Mouse (Mus musculus): ENCODE measurements around the gene Pgm2. TPM values are rescaled to one million over a fixed set of nuclear protein-coding genes. Genes with fewer than 3 reads are reported as not detected.

Gene Pgm2
- total RNA-seq (2021), result 10 to 100 TPM in 1 of 2 experiments, 1 to 10 TPM in 1; 8.3 to 10.0 TPM

DNA sequence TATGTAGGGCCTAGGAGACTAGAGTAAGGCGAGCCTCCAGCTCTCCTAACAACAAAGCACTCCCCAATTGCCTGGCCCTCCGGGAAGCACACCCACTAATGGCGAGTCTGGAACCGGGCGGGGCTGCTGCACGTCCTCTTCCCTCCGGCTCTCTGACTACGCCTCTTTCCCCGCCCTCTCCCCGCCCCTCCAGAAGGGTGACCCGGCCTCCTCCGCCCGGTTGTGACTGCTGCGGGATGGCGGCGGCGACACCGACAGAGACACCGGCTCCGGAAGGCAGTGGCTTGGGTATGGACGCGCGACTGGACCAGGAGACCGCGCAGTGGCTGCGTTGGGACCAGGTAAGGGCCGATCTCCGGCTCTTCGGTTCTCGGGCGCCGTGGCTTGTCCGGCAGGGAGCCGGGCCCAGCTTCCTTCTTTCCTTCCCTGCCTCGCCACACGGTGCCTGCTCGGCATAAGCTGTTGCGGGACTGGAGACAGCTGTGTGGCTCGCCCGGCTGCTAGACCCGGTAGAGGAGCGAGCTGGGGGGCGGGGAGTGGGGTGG is at the start of gene Pgm2:
Gene Pgm2, plus strand, starts transcription at position 203 of the 545 bp plus-strand sequence.
- peak; percentile 78 to 79 for DNase-seq

- peak; percentile 24 to 25 for DNase-seq
Observed at GRCm38 (mm10) chr5:64043694-64044453, 48.9 kb upstream of the Pgm2 start.

DNA sequence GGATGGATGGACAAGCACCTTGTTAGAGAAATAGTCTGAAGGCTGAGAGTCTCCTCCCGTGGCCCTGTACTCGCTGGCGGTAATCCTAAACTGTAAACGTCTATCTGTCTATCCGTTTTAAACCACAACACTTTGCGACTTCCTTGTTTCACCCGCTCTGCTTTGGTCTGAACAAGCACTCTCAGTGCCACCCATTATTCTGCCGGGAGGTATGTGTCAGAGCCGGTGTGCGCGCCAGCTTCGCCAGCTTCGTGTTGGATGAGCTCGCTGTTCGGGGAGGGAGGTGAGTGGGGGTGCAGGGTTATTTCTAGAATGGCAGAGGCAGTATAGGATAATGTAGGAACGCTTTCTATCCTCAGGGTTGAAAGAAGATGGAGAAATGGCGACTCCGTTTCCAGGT is 48.0 kb upstream of the Pgm2 start:
- DNase-seq, result peak in 1 of 2 experiments; percentile 18

- no peak for DNase-seq
Observed at GRCm38 (mm10) chr5:64045502-64045901, 47.2 kb upstream of the Pgm2 start.

DNA sequence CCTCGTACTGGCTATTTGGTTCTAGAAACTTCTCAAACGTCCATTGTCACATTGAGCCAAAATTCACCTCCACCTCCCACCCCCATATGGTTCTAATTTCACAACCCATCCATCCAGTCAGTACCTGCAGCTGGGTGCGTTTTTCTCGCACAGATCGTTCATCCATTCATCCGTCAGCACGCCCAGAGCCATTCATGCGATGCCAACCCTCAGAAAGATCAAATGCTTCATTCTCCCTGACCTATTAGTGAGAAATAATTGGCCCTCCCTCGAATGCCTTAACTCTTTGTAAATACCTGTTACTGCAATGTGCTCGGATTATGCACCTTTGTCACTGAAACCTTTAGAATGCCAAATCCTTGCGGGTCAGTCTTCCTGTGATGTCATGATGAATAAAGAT is 45.8 kb upstream of the Pgm2 start:
- DNase-seq, result no peak

GRCm38 (mm10) chr5:64047921-64048320 is 44.8 kb upstream of the Pgm2 start:
- DNase-seq, result no peak

GRCm38 (mm10) chr5:64048605-64049004 is 44.1 kb upstream of the Pgm2 start:
- DNase-seq, result no peak

DNA sequence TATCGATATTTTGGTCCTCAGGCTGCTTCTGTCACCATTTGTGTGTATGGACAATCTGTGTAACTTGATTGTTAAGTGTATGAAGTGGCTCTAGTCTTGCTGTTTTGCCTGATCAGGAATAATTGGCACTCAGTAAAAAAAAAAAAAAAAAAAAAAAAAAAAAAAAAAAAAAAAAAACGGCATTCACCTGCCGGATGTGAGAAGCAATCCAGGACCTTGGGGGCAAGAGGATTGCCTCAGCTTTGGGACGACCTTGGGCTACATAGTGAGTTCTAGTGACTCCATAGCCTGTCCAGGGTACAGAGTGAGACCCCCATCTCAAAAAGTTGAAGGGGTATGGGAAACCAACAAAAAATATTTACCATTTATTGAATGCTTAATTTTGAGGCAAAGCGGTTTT is 43.5 kb upstream of the Pgm2 start:
- no peak for DNase-seq

- DNase-seq, result no peak
Observed at GRCm38 (mm10) chr5:64053010-64053409, 39.7 kb upstream of the Pgm2 start.

GRCm38 (mm10) chr5:64056210-64056609 is 36.5 kb upstream of the Pgm2 start:
- no peak for DNase-seq

DNA sequence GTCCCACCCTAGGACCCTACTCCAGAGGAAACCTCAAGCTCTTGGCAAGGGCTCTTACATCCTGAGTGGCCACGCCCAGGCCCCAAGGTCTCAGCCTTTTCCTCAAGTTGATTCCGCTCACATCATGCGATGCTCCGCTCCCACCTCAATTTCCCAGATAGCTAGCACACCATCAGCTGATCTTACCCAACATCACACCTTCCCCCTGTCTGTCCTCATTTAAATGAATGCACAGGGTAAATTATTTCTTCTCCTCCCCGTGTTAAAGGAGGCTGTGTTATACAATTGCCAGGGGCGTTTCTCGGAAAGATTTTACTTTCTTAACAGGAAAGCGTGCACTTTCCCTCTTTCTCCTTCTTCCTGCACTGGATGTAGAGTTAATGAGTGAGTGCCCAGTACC is 31.9 kb upstream of the Pgm2 start:
- no peak for DNase-seq

- DNase-seq, result no peak
Observed at GRCm38 (mm10) chr5:64061643-64062042, 31.1 kb upstream of the Pgm2 start.

DNA sequence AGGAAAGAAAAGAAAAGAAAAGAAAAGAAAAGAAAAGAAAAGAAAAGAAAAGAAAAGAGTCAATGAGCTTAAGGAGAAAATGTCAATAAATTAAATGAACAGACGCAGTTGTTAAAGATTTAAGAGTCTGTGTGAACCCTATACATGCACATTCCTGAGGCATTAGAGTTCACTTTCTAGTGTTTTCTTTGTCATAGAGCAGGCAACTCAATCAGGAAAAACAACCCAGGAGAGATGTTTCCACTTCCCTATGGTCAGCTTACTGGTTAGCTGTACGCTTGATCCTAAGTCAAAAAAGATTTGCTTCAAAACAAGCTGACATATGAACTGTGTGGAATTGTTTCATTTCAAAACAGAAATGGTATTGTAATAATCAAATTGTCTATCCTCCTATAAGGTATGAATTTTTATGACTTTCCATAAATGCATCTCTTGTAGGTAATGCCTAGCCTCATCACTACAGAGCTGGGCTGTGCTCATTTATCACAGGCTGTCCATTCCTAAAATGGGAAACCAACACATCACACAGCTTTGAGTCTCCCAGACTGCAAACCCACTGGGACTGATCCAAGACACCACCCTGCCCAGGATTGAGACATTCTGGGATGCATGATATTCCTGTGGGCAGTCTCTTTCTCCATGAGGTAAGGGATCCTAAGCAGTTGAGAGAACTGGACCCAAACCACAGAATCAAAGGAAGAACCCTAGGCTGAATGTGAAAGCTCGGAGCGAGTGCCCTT is 29.7 kb upstream of the Pgm2 start:
- DNase-seq, result no peak

GRCm38 (mm10) chr5:64063622-64064355 is 29.0 kb upstream of the Pgm2 start:
- DNase-seq, result no peak

GRCm38 (mm10) chr5:64064401-64064800 is 28.3 kb upstream of the Pgm2 start:
- DNase-seq, result no peak

GRCm38 (mm10) chr5:64065497-64066046 is 27.2 kb upstream of the Pgm2 start:
- DNase-seq, result no peak

DNA sequence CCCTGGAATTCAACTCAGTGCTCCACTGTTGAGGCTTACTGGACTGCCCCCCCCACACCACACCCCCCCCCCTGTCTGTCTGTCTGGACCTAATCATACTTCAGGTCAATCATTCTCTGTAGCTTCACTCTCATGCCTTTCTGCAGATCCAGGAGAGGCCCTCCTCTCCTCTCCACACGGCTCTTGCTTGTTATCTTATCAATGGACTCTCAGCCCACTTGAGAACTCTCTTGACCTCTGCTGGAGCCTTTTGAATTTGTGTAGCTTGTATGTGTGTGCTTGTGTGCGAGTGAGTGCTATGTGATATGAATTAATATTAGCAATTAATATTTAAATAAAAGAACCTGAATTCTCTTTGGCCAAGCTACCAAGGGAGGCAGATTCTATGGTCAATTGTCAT is 26.6 kb upstream of the Pgm2 start:
- DNase-seq, result no peak

GRCm38 (mm10) chr5:64067576-64067975 is 25.2 kb upstream of the Pgm2 start:
- DNase-seq, result no peak

DNA sequence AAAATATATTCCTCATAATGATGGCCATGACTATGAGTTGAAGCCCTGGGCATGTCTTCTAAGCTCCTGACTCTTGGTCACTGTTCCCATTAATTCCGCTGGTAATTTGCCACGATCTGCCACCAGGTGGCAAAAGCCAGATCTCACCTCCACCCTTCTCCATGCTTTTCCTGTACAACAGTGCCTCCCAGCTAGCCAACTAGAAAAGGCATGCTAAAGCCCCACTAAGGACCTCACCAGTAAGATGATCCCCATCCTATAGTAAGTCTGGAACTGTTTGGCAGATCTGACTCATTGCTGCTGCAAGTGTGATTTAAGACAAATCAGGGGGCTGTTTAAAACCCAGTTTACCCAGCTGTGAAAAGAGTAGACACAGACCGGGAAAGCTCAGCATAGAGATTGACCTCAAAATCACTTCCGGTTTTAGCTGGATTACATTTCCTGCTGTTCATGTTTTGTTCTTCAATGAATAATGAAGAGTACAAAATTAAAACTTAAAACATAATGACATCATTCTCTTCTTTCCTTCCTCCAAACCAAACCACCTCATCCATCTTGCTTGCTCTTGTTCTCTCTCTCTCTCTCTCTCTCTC is 22.6 kb upstream of the Pgm2 start:
- peak; percentile 12 to 15 for DNase-seq

DNA sequence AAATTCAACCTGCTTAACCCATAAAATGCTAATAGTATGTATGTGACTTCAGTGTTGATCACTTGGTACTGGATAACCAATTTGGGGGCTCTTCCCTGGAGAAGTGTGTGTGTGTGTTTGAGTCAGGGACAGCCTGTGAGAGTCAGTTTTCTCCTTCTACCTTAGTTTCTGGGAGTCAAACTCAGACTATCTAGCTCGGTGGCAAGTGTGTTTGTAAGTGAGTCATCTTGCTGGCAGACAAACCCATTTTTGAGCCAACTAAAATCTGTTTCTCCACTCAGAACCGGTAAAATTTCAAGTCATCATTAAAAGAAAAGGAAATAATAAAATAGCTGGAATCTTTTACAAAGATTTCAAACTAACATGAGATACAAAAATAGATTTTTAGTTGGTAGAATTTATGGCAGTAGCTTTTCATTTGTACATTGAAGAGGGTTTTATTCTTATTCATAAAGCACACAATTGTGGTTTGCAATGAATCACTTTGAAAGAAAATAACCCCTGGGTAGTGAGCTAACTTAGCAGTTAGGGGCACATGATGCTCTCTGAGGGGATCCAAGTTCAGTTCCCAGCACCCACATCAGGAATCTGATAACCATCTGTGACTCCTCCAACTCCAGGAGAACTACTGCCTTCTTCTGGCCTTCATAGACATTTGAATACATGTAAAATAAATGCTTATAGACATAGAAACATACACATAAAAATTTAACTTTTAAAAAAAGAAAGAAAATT is 21.8 kb upstream of the Pgm2 start:
- DNase-seq, result no peak

DNA sequence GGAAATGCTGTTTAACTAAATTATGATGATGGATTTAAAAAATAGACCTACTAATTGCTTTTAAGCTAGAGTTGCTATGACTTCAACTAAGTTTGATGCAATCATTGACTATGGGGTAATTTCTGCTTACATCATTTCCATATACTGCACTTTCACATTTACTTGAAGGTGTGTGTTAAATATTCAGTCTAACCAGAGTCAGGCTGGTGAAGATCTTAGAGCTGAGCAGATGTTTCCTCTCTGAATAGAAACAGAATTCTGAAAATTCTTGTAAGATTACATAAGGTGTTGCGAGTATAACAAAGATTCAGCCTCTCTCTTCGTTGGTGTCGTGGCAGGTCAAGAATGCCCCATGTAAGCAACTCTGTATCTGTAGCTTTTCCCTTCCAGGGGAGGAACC is 18.3 kb upstream of the Pgm2 start:
- no peak for DNase-seq

DNA sequence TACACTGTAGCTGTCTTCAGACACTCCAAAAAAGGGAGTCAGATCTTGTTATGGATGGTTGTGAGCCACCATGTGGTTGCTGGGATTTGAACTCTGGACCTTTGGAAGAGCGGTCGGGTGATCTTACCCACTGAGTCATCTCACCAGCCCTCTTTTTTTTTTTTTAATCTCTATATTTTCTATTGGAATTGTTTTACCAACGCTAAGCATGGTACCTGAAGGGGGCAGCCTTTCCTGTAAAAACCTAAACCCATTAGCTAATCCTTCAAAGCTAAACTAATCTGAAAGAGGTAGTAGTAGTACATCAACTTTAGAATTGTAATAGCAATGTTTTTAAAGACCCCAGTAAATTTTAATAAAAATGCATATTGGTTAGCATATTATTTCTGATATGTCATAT is 17.2 kb upstream of the Pgm2 start:
- no peak for DNase-seq

Measured in layer of hippocampus, postnatal 36 days (tissue).